Comparison of ENCODE assay signal across 9 mouse cellular contexts in the genomic region with DNA sequence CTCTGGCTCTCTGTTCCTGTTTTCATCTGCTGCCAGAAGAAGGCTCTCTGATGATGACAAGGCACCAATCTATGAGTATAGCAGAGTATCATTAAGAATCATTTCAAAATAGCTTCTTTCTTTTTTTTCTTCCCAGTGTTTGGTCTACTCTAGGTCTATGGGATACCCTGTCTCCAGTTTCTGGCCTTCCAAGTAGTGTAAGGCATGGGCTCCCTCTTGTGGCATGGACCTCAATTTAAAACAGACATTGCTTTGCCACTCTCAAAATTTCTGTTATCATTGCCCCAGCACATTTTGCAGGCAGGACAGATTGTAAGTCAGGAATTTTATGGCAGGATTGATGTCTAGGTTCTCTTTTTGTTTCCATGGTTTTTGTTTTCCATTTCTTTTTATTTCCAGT.
DNase-seq lines count a peak whose midpoint lies in the region; ATAC-seq and TF ChIP-seq lines count a peak whose summit lies in the region.
"Had no signal": no experiment of that assay in that cellular context is flagged by ENCODE, and none has a peak within 500 bp of the region (broad histone marks: within the 10 kb centered on the region; RNA-seq: fewer than 3 reads in every experiment).

No protein-coding gene starts in this region.

- no peak for ATAC-seq in liver, postnatal 0 days
- no peak for ATAC-seq in liver, embryonic 12.5 days
- no peak for ATAC-seq in megakaryocyte progenitor cell, adult 5-6 weeks (replicated peaks; ENCODE audit: poor library complexity)

- no peaks in the 10 kb centered on the region for H3K36me3 ChIP-seq in liver, postnatal 0 days (replicated peaks; ENCODE audit: insufficient read depth, low read length)
- H3K36me3 ChIP-seq in liver, embryonic 12.5 days: no peaks in the 10 kb centered on the region
- H3K36me3 ChIP-seq: neural tube, embryonic 12.5 days had no signal

- H3K4me2 ChIP-seq in liver, postnatal 0 days (ENCODE audit: low read depth, low read length): no peak overlapping the region
- no peak overlapping the region for H3K4me2 ChIP-seq in liver, embryonic 12.5 days
- H3K4me2 ChIP-seq: neural tube, embryonic 12.5 days had no signal

- no peak overlapping the region for H3K9ac ChIP-seq in liver, postnatal 0 days (replicated peaks)
- no peak overlapping the region for H3K9ac ChIP-seq in liver, embryonic 12.5 days
- H3K9ac ChIP-seq: neural tube, embryonic 12.5 days had no signal

- no peak for TF ChIP-seq EP300 in liver, postnatal 0 days (IDR thresholded peaks at IDR 0.05; ENCODE audit: low read depth)

- H3K4me3 ChIP-seq in liver, postnatal 0 days (ENCODE audit: low read depth, low read length): no peak overlapping the region
- H3K4me3 ChIP-seq in liver, embryonic 12.5 days: no peak overlapping the region
- H3K4me3 ChIP-seq: neural tube, embryonic 12.5 days had no signal

- H3K4me1 ChIP-seq in liver, postnatal 0 days (ENCODE audit: insufficient read depth): no peaks in the 10 kb centered on the region
- H3K4me1 ChIP-seq in liver, embryonic 12.5 days: no peaks in the 10 kb centered on the region
- H3K4me1 ChIP-seq: neural tube, embryonic 12.5 days had no signal

- peak; percentile 44 for TF ChIP-seq CTCF in liver, postnatal 0 days (IDR thresholded peaks at IDR 0.05; ENCODE audit: low read depth)

- H3K9me3 ChIP-seq in liver, postnatal 0 days (ENCODE audit: low read length): no peaks in the 10 kb centered on the region
- no peaks in the 10 kb centered on the region for H3K9me3 ChIP-seq in liver, embryonic 12.5 days (replicated peaks)
- H3K9me3 ChIP-seq: neural tube, embryonic 12.5 days had no signal

- no peak for DNase-seq in liver, postnatal 0 days
- DNase-seq in adrenal gland, postnatal 10 days: peak; percentile 43
- peak; percentile 55 for DNase-seq in embryo, embryonic 10 days (ENCODE audit: low spot score)
- DNase-seq in layer of hippocampus, adult 11-12 months (ENCODE audit: low spot score): peak; percentile 36
- DNase-seq in right cerebral cortex, adult 2 months (ENCODE audit: low spot score in 2 of 2): peak; percentile 30 to 50
- no peak for DNase-seq in gastrocnemius, adult 8-10 months (ENCODE audit: low spot score in 2 of 2)

- no peaks in the 10 kb centered on the region for H3K27me3 ChIP-seq in liver, postnatal 0 days (ENCODE audit: insufficient read depth, low read length)
- no peaks in the 10 kb centered on the region for H3K27me3 ChIP-seq in liver, embryonic 12.5 days (replicated peaks)
- H3K27me3 ChIP-seq: neural tube, embryonic 12.5 days had no signal

- H3K27ac ChIP-seq in liver, postnatal 0 days (ENCODE audit: low read depth): no peak overlapping the region
- H3K27ac ChIP-seq in liver, embryonic 12.5 days: no peak overlapping the region
- H3K27ac ChIP-seq: neural tube, embryonic 12.5 days had no signal

Comparison
In these comparisons a context has a peak if more than half of its experiments do, and no peak if none do; other contexts are left out.
1. DNase-seq: peak in adrenal gland, postnatal 10 days (single experiment), embryo, embryonic 10 days (single experiment), layer of hippocampus, adult 11-12 months (single experiment) and right cerebral cortex, adult 2 months (2 of 2); none in liver, postnatal 0 days (single experiment) and gastrocnemius, adult 8-10 months (0 of 2).